Mouse (Mus musculus) liver, adult 2 months (tissue): ENCODE measurements around the gene Il20ra. TPM values are rescaled to one million over a fixed set of nuclear protein-coding genes. Genes with fewer than 3 reads are reported as not detected.

ENCODE experiments used
- DNase-seq: peaks from one replicate; pipeline ENCODE4 v3.0.0-alpha.2; 2011; ENCODE audit warnings: low read depth, low spot score; ENCODE audit errors: extremely low read depth
- H3K27ac ChIP-seq: fragments of 200-500 bp; replicated peaks from 2 replicates; pipeline ENCODE4 v1.5.1; 2012; ENCODE audit warnings: low read depth, mild to moderate bottlenecking, control low read depth, inconsistent platforms, low read length; ENCODE audit not compliant: insufficient read depth
- H3K27me3 ChIP-seq: fragments of 200-500 bp; 2 replicates; pipeline ENCODE4 v1.6.1; 2012; ENCODE audit warnings: mild to moderate bottlenecking, moderate library complexity, low read length, inconsistent platforms; ENCODE audit not compliant: control insufficient read depth, insufficient read depth
- H3K36me3 ChIP-seq: fragments of 200-500 bp; 2 replicates; pipeline ENCODE4 v1.6.1; 2012; ENCODE audit warnings: low read length, inconsistent platforms; ENCODE audit not compliant: control insufficient read depth, insufficient read depth
- H3K4me1 ChIP-seq: fragments of 200-500 bp; 2 replicates; pipeline ENCODE4 v1.6.1; 2011; ENCODE audit warnings: low read length; ENCODE audit not compliant: control insufficient read depth, insufficient read depth
- H3K4me3 ChIP-seq: fragments of 200-500 bp; 2 replicates; pipeline ENCODE4 v1.5.1; 2011; ENCODE audit warnings: low read depth, mild to moderate bottlenecking, control low read depth, low read length, moderate library complexity; ENCODE audit not compliant: insufficient read depth
- H3K79me2 ChIP-seq: fragments of 200-500 bp; 2 replicates; pipeline ENCODE4 v1.6.1; 2012; ENCODE audit warnings: inconsistent platforms, mild to moderate bottlenecking, low read length, moderate library complexity; ENCODE audit not compliant: control insufficient read depth, insufficient read depth
- H3K9ac ChIP-seq: fragments of 200-500 bp; 2 replicates; pipeline ENCODE4 v1.6.1; 2012; ENCODE audit warnings: low read depth, mild to moderate bottlenecking, control low read depth, inconsistent platforms, low read length
- CTCF ChIP-seq: fragments of 200-500 bp; IDR thresholded peaks from 2 replicates; pipeline ENCODE4 v1.5.1; 2011; ENCODE audit warnings: low read depth, low read length, control low read depth
- POLR2A ChIP-seq: fragments of 200-500 bp; IDR thresholded peaks from 2 replicates; pipeline ENCODE4 v1.6.1; 2011; ENCODE audit warnings: low read length, control low read depth; ENCODE audit not compliant: insufficient read depth; ENCODE audit errors: extremely low read depth
- WGBS: fragments of 180-500 bp; shearing (Covaris S2); methylation state at CpG from one replicate; pipeline ENCODE4 v1.1.7; 2018; 5-methylcytosine and 5-hydroxymethylcytosine counted together
- polyA plus RNA-seq: library from polyadenylated mRNA; depleted of rRNA; stranded (reverse); fragments of >200 nt; gene quantifications from 2 replicates; pipeline ENCODE4 v1.2.3, GENCODE M21; 2012
- total RNA-seq: library from RNA; depleted of rRNA; stranded (reverse); fragments of >200 nt; gene quantifications from 2 replicates; pipeline ENCODE4 v1.2.3, GENCODE M21; 2014

The Il20ra gene
- total and polyA plus RNA-seq, 2 experiments, result not detected

GRCm38 (mm10) chr10:19707768-19708167 lies 4.6 kb upstream of the Il20ra start:
- no peak for DNase-seq
- WGBS, result 70% methylated on average over 12 of the region's 12 CpGs
- H3K27me3 ChIP-seq, result peaks cover 8% of the 10 kb centered on the region

GRCm38 (mm10) chr10:19708277-19709070 lies 3.9 kb upstream of the Il20ra start:
- H3K9ac ChIP-seq, result no peak overlapping the region
- DNase-seq, result peak; percentile 46
- H3K27ac ChIP-seq, result no peak overlapping the region
- peaks cover 9% of the 10 kb centered on the region for H3K27me3 ChIP-seq
- no peaks in the 10 kb centered on the region for H3K36me3 ChIP-seq
- WGBS, result 64% methylated on average over 12 of the region's 12 CpGs
- no peaks in the 10 kb centered on the region for H3K79me2 ChIP-seq
- TF ChIP-seq CTCF, result peak; percentile 80
- TF ChIP-seq POLR2A, result no peak
- no peak overlapping the region for H3K4me3 ChIP-seq
- H3K4me1 ChIP-seq, result no peaks in the 10 kb centered on the region

More at GRCm38 (mm10) chr10:19707768-19708167, 4.6 kb upstream of the Il20ra start:
- Histone ChIP-seq H3K9ac (no peak overlapping the region), H3K4me1 (no peaks in the 10 kb centered on the region), H3K4me3 (no peak overlapping the region), H3K79me2 (no peaks in the 10 kb centered on the region), H3K27ac (no peak overlapping the region), H3K36me3 (no peaks in the 10 kb centered on the region)
- no peak for TF ChIP-seq CTCF
- TF ChIP-seq POLR2A, result no peak

DNA sequence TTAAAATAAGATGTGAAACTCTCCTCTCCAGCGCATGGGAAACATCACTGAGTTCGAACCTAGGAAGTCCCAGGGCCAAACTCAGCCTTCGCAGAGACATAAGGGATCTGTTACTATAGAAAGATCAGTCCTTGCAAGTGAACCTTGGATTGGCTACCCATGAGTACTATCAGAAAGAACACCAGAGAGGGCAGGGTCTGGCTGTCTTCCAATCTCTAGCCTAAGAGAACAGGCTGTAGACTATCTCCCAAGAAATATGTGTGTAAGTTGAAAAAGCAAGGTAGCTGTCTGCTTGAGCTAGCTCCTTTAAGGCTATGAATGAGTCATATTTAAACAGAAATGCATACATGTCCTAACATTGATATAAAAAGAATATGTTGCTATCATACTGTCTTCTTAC lies 1.4 kb upstream of the Il20ra start:
- Histone ChIP-seq H3K9ac (no peak overlapping the region), H3K79me2 (no peaks in the 10 kb centered on the region), H3K27ac (no peak overlapping the region), H3K36me3 (no peaks in the 10 kb centered on the region), H3K27me3 (peaks cover 9% of the 10 kb centered on the region), H3K4me3 (no peak overlapping the region), H3K4me1 (no peaks in the 10 kb centered on the region)
- TF ChIP-seq POLR2A (no peak), CTCF (no peak)
- WGBS, result 79% methylated on average over 3 of the region's 3 CpGs
- no peak for DNase-seq

GRCm38 (mm10) chr10:19711551-19712171 lies 709 bp upstream of the Il20ra start:
- Histone ChIP-seq H3K79me2 (no peaks in the 10 kb centered on the region), H3K4me3 (no peak overlapping the region), H3K27ac (no peak overlapping the region), H3K9ac (no peak overlapping the region), H3K27me3 (peaks cover 9% of the 10 kb centered on the region; the same call in 1 of the 2 replicates), H3K36me3 (no peaks in the 10 kb centered on the region), H3K4me1 (no peaks in the 10 kb centered on the region)
- 48% methylated on average over 7 of the region's 7 CpGs for WGBS
- no peak for DNase-seq
- TF ChIP-seq POLR2A, result no peak
- peak; percentile 28; the same call in 1 of the 2 replicates for TF ChIP-seq CTCF

DNA sequence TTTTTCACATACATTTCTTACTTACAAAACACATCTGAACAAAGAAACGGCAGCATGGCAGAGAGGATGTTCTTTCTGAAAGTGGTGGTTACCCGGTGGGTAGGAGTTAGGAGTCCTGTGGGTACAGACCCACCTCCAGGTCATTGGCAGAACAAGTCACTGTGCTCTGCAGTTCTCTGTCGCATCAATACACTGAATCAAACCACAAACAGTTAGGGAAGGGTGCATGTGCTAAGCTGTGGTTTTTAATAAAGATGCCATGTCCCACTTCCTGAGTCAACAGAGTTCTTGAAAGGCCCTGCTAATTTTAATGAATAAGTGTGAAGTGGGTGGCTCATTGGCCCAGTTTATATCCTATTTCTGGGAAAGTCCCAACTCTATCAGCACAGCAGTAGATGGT lies 6.3 kb downstream of the Il20ra start:
- no peak overlapping the region for H3K4me3 ChIP-seq
- H3K9ac ChIP-seq, result no peak overlapping the region
- no peak for DNase-seq
- H3K4me1 ChIP-seq, result no peaks in the 10 kb centered on the region
- TF ChIP-seq POLR2A, result no peak
- no peak for TF ChIP-seq CTCF
- WGBS, result 80% methylated on average over 3 of the region's 3 CpGs
- H3K27ac ChIP-seq, result no peak overlapping the region
- H3K36me3 ChIP-seq, result no peaks in the 10 kb centered on the region
- no peaks in the 10 kb centered on the region for H3K27me3 ChIP-seq
- no peaks in the 10 kb centered on the region for H3K79me2 ChIP-seq

GRCm38 (mm10) chr10:19722320-19722719 lies 9.9 kb downstream of the Il20ra start:
- Histone ChIP-seq H3K4me3 (no peak overlapping the region), H3K27ac (no peak overlapping the region), H3K27me3 (no peaks in the 10 kb centered on the region), H3K36me3 (no peaks in the 10 kb centered on the region), H3K9ac (no peak overlapping the region), H3K4me1 (no peaks in the 10 kb centered on the region), H3K79me2 (no peaks in the 10 kb centered on the region)
- TF ChIP-seq CTCF, result no peak
- no peak for TF ChIP-seq POLR2A
- WGBS, result 64% methylated on average over 3 of the region's 3 CpGs
- no peak for DNase-seq
